In genomic region chr1:140958856-140959255, GRCm38 (mm10) we compare ENCODE assay signal across 23 mouse cellular contexts.
DNase-seq lines count a peak whose midpoint lies in the region; ATAC-seq lines count a peak whose summit lies in the region.
"Had no signal": no experiment of that assay in that cellular context is flagged by ENCODE, and none has a peak within 500 bp of the region (broad histone marks: within the 10 kb centered on the region; RNA-seq: fewer than 3 reads in every experiment).

No protein-coding gene starts in this region.

- H3K36me3 ChIP-seq in forebrain, embryonic 11.5 days (ENCODE audit: control insufficient read depth, insufficient read depth, low read length) = no peaks in the 10 kb centered on the region
- H3K36me3 ChIP-seq in forebrain, embryonic 13.5 days (ENCODE audit: poor library complexity, severe bottlenecking) = no peaks in the 10 kb centered on the region
- no peaks in the 10 kb centered on the region for H3K36me3 ChIP-seq in hindbrain, embryonic 11.5 days (ENCODE audit: control insufficient read depth, insufficient read depth, low read length)
- no peaks in the 10 kb centered on the region for H3K36me3 ChIP-seq in hindbrain, embryonic 10.5 days
- H3K36me3 ChIP-seq in midbrain, embryonic 11.5 days (ENCODE audit: control insufficient read depth, insufficient read depth, low read length) = no peaks in the 10 kb centered on the region
- no peaks in the 10 kb centered on the region for H3K36me3 ChIP-seq in midbrain, embryonic 15.5 days (replicated peaks)
- no peaks in the 10 kb centered on the region for H3K36me3 ChIP-seq in neural tube, embryonic 11.5 days (ENCODE audit: control insufficient read depth, insufficient read depth, low read length)
- H3K36me3 ChIP-seq: embryonic facial prominence, embryonic 12.5 days; forebrain, embryonic 10.5 days had no signal

- no peaks in the 10 kb centered on the region for H3K4me1 ChIP-seq in forebrain, embryonic 11.5 days (replicated peaks; ENCODE audit: control insufficient read depth, insufficient read depth, low read length)
- no peaks in the 10 kb centered on the region for H3K4me1 ChIP-seq in forebrain, embryonic 13.5 days
- H3K4me1 ChIP-seq in hindbrain, embryonic 11.5 days (replicated peaks; ENCODE audit: control insufficient read depth, insufficient read depth, low read length) = no peaks in the 10 kb centered on the region
- no peaks in the 10 kb centered on the region for H3K4me1 ChIP-seq in hindbrain, embryonic 10.5 days (replicated peaks)
- H3K4me1 ChIP-seq in midbrain, embryonic 11.5 days (ENCODE audit: control insufficient read depth, insufficient read depth, low read length) = no peaks in the 10 kb centered on the region
- no peaks in the 10 kb centered on the region for H3K4me1 ChIP-seq in midbrain, embryonic 15.5 days
- no peaks in the 10 kb centered on the region for H3K4me1 ChIP-seq in neural tube, embryonic 11.5 days (ENCODE audit: control insufficient read depth, insufficient read depth, low read length)
- H3K4me1 ChIP-seq: embryonic facial prominence, embryonic 12.5 days; forebrain, embryonic 10.5 days had no signal

- H3K4me3 ChIP-seq in forebrain, embryonic 11.5 days (ENCODE audit: low read depth, low read length) = no peak overlapping the region
- no peak overlapping the region for H3K4me3 ChIP-seq in forebrain, embryonic 13.5 days
- no peak overlapping the region for H3K4me3 ChIP-seq in hindbrain, embryonic 11.5 days (ENCODE audit: low read depth, low read length)
- no peak overlapping the region for H3K4me3 ChIP-seq in hindbrain, embryonic 10.5 days
- H3K4me3 ChIP-seq in midbrain, embryonic 11.5 days (ENCODE audit: low read depth, low read length) = no peak overlapping the region
- no peak overlapping the region for H3K4me3 ChIP-seq in midbrain, embryonic 15.5 days
- H3K4me3 ChIP-seq in neural tube, embryonic 11.5 days (ENCODE audit: low read depth, low read length) = no peak overlapping the region
- H3K4me3 ChIP-seq: embryonic facial prominence, embryonic 12.5 days; erythroblast, embryonic 14.5 days; forebrain, embryonic 10.5 days had no signal

- no peak overlapping the region for H3K27ac ChIP-seq in forebrain, embryonic 11.5 days (ENCODE audit: low read depth, low read length)
- H3K27ac ChIP-seq in forebrain, embryonic 13.5 days = no peak overlapping the region
- H3K27ac ChIP-seq in hindbrain, embryonic 11.5 days (ENCODE audit: low read depth, low read length) = no peak overlapping the region
- H3K27ac ChIP-seq in hindbrain, embryonic 10.5 days = no peak overlapping the region
- no peak overlapping the region for H3K27ac ChIP-seq in midbrain, embryonic 11.5 days (ENCODE audit: low read depth, low read length)
- H3K27ac ChIP-seq in midbrain, embryonic 15.5 days = no peak overlapping the region
- no peak overlapping the region for H3K27ac ChIP-seq in neural tube, embryonic 11.5 days (ENCODE audit: low read depth, low read length)
- H3K27ac ChIP-seq: embryonic facial prominence, embryonic 12.5 days; forebrain, embryonic 10.5 days had no signal

- DNase-seq in forebrain, embryonic 11.5 days (ENCODE audit: low spot score) = no peak
- DNase-seq in hindbrain, embryonic 11.5 days (ENCODE audit: low spot score) = no peak
- no peak for DNase-seq in hindbrain, embryonic 10.5 days (ENCODE audit: low spot score)
- DNase-seq in midbrain, embryonic 11.5 days (ENCODE audit: low spot score, missing footprints) = no peak
- no peak for DNase-seq in neural tube, embryonic 11.5 days (ENCODE audit: low spot score)
- DNase-seq in neural tube, embryonic 10.5 days (ENCODE audit: extremely low spot score, low spot score) = no peak
- DNase-seq: adrenal gland, adult 2 months; adrenal gland, postnatal 10 days; adrenal gland, postnatal 25 days; cerebellum, adult 11 months; cerebellum, adult 18-20 months; cerebellum, adult 8-10 months; cerebellum, adult 9-11 months; cerebellum, postnatal 14 days; cerebellum, postnatal 36 days; embryo, embryonic 11 days had no signal

- H3K4me2 ChIP-seq in forebrain, embryonic 11.5 days (ENCODE audit: low read depth, low read length, severe bottlenecking) = no peak overlapping the region
- H3K4me2 ChIP-seq in forebrain, embryonic 13.5 days = no peak overlapping the region
- no peak overlapping the region for H3K4me2 ChIP-seq in hindbrain, embryonic 11.5 days (replicated peaks; ENCODE audit: low read depth, low read length)
- no peak overlapping the region for H3K4me2 ChIP-seq in midbrain, embryonic 11.5 days
- H3K4me2 ChIP-seq in midbrain, embryonic 15.5 days = no peak overlapping the region
- no peak overlapping the region for H3K4me2 ChIP-seq in neural tube, embryonic 11.5 days (ENCODE audit: low read depth)
- H3K4me2 ChIP-seq: embryonic facial prominence, embryonic 12.5 days had no signal

- 0 out of 2 replicates have a peak, but pooled peaks have one; percentile 24 for ATAC-seq in forebrain, embryonic 11.5 days (replicated peaks; ENCODE audit: low FRiP score)
- ATAC-seq in forebrain, embryonic 13.5 days = no peak
- 0 out of 2 replicates have a peak, but pooled peaks have one; percentile 14 for ATAC-seq in hindbrain, embryonic 11.5 days (ENCODE audit: low FRiP score)
- peak; percentile 59; the same call in 1 of the 2 replicates for ATAC-seq in midbrain, embryonic 11.5 days (ENCODE audit: low FRiP score)
- ATAC-seq in midbrain, embryonic 15.5 days (replicated peaks) = no peak
- ATAC-seq in neural tube, embryonic 11.5 days (ENCODE audit: insufficient read depth, low FRiP score, low TSS enrichment) = peak; percentile 35; the same call in 1 of the 2 replicates
- ATAC-seq: forebrain, embryonic 14.5 days; forebrain, embryonic 16.5 days had no signal

- H3K9me3 ChIP-seq in forebrain, embryonic 11.5 days (ENCODE audit: control insufficient read depth, low read length) = no peaks in the 10 kb centered on the region
- no peaks in the 10 kb centered on the region for H3K9me3 ChIP-seq in forebrain, embryonic 13.5 days (replicated peaks)
- no peaks in the 10 kb centered on the region for H3K9me3 ChIP-seq in hindbrain, embryonic 11.5 days (ENCODE audit: control insufficient read depth, low read length)
- H3K9me3 ChIP-seq in hindbrain, embryonic 10.5 days = no peaks in the 10 kb centered on the region
- no peaks in the 10 kb centered on the region for H3K9me3 ChIP-seq in midbrain, embryonic 11.5 days (ENCODE audit: control insufficient read depth, low read length)
- no peaks in the 10 kb centered on the region for H3K9me3 ChIP-seq in midbrain, embryonic 15.5 days
- H3K9me3 ChIP-seq in neural tube, embryonic 11.5 days (ENCODE audit: control insufficient read depth, low read length) = no peaks in the 10 kb centered on the region
- H3K9me3 ChIP-seq: embryonic facial prominence, embryonic 12.5 days; forebrain, embryonic 10.5 days had no signal

- no peaks in the 10 kb centered on the region for H3K27me3 ChIP-seq in forebrain, embryonic 11.5 days (ENCODE audit: control insufficient read depth, insufficient read depth, low read length)
- no peaks in the 10 kb centered on the region for H3K27me3 ChIP-seq in forebrain, embryonic 13.5 days
- H3K27me3 ChIP-seq in hindbrain, embryonic 11.5 days (ENCODE audit: control insufficient read depth, insufficient read depth, low read length) = no peaks in the 10 kb centered on the region
- no peaks in the 10 kb centered on the region for H3K27me3 ChIP-seq in hindbrain, embryonic 10.5 days (ENCODE audit: insufficient read depth, poor library complexity, severe bottlenecking)
- no peaks in the 10 kb centered on the region for H3K27me3 ChIP-seq in midbrain, embryonic 11.5 days (ENCODE audit: control insufficient read depth, insufficient read depth, low read length)
- no peaks in the 10 kb centered on the region for H3K27me3 ChIP-seq in midbrain, embryonic 15.5 days (replicated peaks)
- no peaks in the 10 kb centered on the region for H3K27me3 ChIP-seq in neural tube, embryonic 11.5 days (ENCODE audit: control insufficient read depth, insufficient read depth, low read length)
- H3K27me3 ChIP-seq: embryonic facial prominence, embryonic 12.5 days had no signal

- H3K9ac ChIP-seq in forebrain, embryonic 11.5 days (ENCODE audit: low read length) = no peak overlapping the region
- H3K9ac ChIP-seq in forebrain, embryonic 13.5 days = no peak overlapping the region
- no peak overlapping the region for H3K9ac ChIP-seq in hindbrain, embryonic 11.5 days (ENCODE audit: low read depth, low read length)
- no peak overlapping the region for H3K9ac ChIP-seq in midbrain, embryonic 11.5 days (ENCODE audit: low read length)
- no peak overlapping the region for H3K9ac ChIP-seq in midbrain, embryonic 15.5 days
- H3K9ac ChIP-seq in neural tube, embryonic 11.5 days (ENCODE audit: low read length) = no peak overlapping the region
- H3K9ac ChIP-seq: embryonic facial prominence, embryonic 12.5 days had no signal

Comparison
In these comparisons a context has a peak if more than half of its experiments do, and no peak if none do; other contexts are left out.
1. ATAC-seq: peak in forebrain, embryonic 11.5 days (single experiment), hindbrain, embryonic 11.5 days (single experiment), midbrain, embryonic 11.5 days (single experiment) and neural tube, embryonic 11.5 days (single experiment); none in forebrain, embryonic 13.5 days (single experiment) and midbrain, embryonic 15.5 days (single experiment).